Mouse (Mus musculus): Measurements from ENCODE around the gene Fndc5. TPM values are rescaled to one million over a fixed set of nuclear protein-coding genes. Genes with fewer than 3 reads are reported as not detected.

Gene Fndc5
- polyA plus RNA-seq (2015; fragmentation: Nextera tagmentation; extraction: Ambion mirVana) = 5.4 and 6.5 TPM in 2 replicates

- Histone ChIP-seq H3K36me3 (no peaks in the 10 kb centered on the region), H3K27me3 (peaks cover 36% of the 10 kb centered on the region), H3K4me3 (peak within 1 kb of the TSS; percentile 61), H3K27ac (no peak within 1 kb of the TSS), H3K4me2 (peak within 1 kb of the TSS; percentile 90), H3K9me3 (no peaks in the 10 kb centered on the region), H3K9ac (peak within 1 kb of the TSS; percentile 82), H3K4me1 (replicated peaks) (peaks cover 30% of the 10 kb centered on the region)
- WGBS = 1% methylated on average over 38 of the region's 80 CpGs
- 0 out of 2 replicates have a peak, but pooled peaks have one; percentile 28 for ATAC-seq (ENCODE audit: low FRiP score)
Observed at GRCm38 (mm10) chr4:129136579-129137391, at the start of gene Fndc5. TSS of gene Fndc5 (plus strand) at chr4:129136999.

- Histone ChIP-seq H3K9ac (no peak overlapping the region), H3K4me3 (no peak overlapping the region), H3K4me1 (replicated peaks) (no peaks in the 10 kb centered on the region), H3K27ac (no peak overlapping the region), H3K9me3 (no peaks in the 10 kb centered on the region), H3K36me3 (peaks cover 20% of the 10 kb centered on the region), H3K27me3 (peaks cover 3% of the 10 kb centered on the region; the same call in 1 of the 2 replicates), H3K4me2 (no peak overlapping the region)
- no peak for ATAC-seq (ENCODE audit: low FRiP score)
- WGBS = 59% methylated on average over 5 of the region's 5 CpGs
Observed at GRCm38 (mm10) chr4:129087850-129088249, 48.9 kb upstream of the Fndc5 start.

GRCm38 (mm10) chr4:129095276-129095675, 41.5 kb upstream of the Fndc5 start:
- H3K4me2 ChIP-seq = no peak overlapping the region
- no peak for ATAC-seq (ENCODE audit: low FRiP score)
- 37% methylated on average over 15 of the region's 15 CpGs for WGBS

GRCm38 (mm10) chr4:129097006-129097405, 39.8 kb upstream of the Fndc5 start:
- no peak overlapping the region for H3K9ac ChIP-seq
- 0 out of 2 replicates have a peak, but pooled peaks cover 6% of the 10 kb centered on the region for H3K27me3 ChIP-seq
- no peak for ATAC-seq (ENCODE audit: low FRiP score)
- no peak overlapping the region for H3K4me3 ChIP-seq
- H3K36me3 ChIP-seq = no peaks in the 10 kb centered on the region
- H3K27ac ChIP-seq = no peak overlapping the region
- no peak overlapping the region for H3K4me2 ChIP-seq
- H3K9me3 ChIP-seq = no peaks in the 10 kb centered on the region
- WGBS = 82% methylated on average over 7 of the region's 7 CpGs
- H3K4me1 ChIP-seq (replicated peaks) = no peaks in the 10 kb centered on the region

More at GRCm38 (mm10) chr4:129095276-129095675, 41.5 kb upstream of the Fndc5 start:
- Histone ChIP-seq H3K4me3 (no peak overlapping the region), H3K4me1 (replicated peaks) (no peaks in the 10 kb centered on the region), H3K9me3 (no peaks in the 10 kb centered on the region), H3K27ac (no peak overlapping the region), H3K36me3 (no peaks in the 10 kb centered on the region), H3K9ac (no peak overlapping the region), H3K27me3 (0 out of 2 replicates have a peak, but pooled peaks cover 6% of the 10 kb centered on the region)

GRCm38 (mm10) chr4:129102133-129102829, 34.5 kb upstream of the Fndc5 start:
- Histone ChIP-seq H3K27ac (no peak overlapping the region), H3K9me3 (no peaks in the 10 kb centered on the region), H3K27me3 (peaks cover 40% of the 10 kb centered on the region), H3K4me2 (no peak overlapping the region), H3K4me3 (no peak overlapping the region), H3K9ac (no peak overlapping the region), H3K4me1 (replicated peaks) (peaks cover 6% of the 10 kb centered on the region), H3K36me3 (no peaks in the 10 kb centered on the region)
- 87% methylated on average over 14 of the region's 14 CpGs for WGBS
- ATAC-seq (ENCODE audit: low FRiP score) = no peak

- H3K9ac ChIP-seq = peak within 1 kb of the TSS; percentile 58
Observed at GRCm38 (mm10) chr4:129105356-129105755, 31.4 kb upstream of the Fndc5 start, which contains the start of gene Tmem54. TSS of gene Tmem54 (plus strand) at chr4:129105548.

GRCm38 (mm10) chr4:129106073-129106472, 30.7 kb upstream of the Fndc5 start:
- Histone ChIP-seq H3K27me3 (peaks cover 61% of the 10 kb centered on the region), H3K9me3 (no peaks in the 10 kb centered on the region), H3K27ac (no peak overlapping the region), H3K4me1 (replicated peaks) (peaks cover 6% of the 10 kb centered on the region), H3K36me3 (no peaks in the 10 kb centered on the region), H3K4me2 (no peak overlapping the region), H3K4me3 (no peak overlapping the region), H3K9ac (no peak overlapping the region)
- WGBS = 18% methylated on average over 9 of the region's 9 CpGs
- ATAC-seq (ENCODE audit: low FRiP score) = no peak

More at GRCm38 (mm10) chr4:129105356-129105755, 31.4 kb upstream of the Fndc5 start, which contains the start of gene Tmem54:
- Histone ChIP-seq H3K4me2 (peak within 1 kb of the TSS; percentile 50), H3K9me3 (no peaks in the 10 kb centered on the region), H3K27ac (no peak within 1 kb of the TSS), H3K27me3 (peaks cover 57% of the 10 kb centered on the region), H3K4me1 (replicated peaks) (peaks cover 6% of the 10 kb centered on the region), H3K4me3 (peak within 1 kb of the TSS; percentile 26), H3K36me3 (no peaks in the 10 kb centered on the region)
- ATAC-seq (ENCODE audit: low FRiP score) = no peak
- WGBS = 2% methylated on average over 40 of the region's 40 CpGs

- no peaks in the 10 kb centered on the region for H3K9me3 ChIP-seq
- peaks cover 14% of the 10 kb centered on the region for H3K4me1 ChIP-seq (replicated peaks)
- no peak overlapping the region for H3K4me2 ChIP-seq
- H3K9ac ChIP-seq = no peak overlapping the region
- no peak for ATAC-seq (ENCODE audit: low FRiP score)
- no peaks in the 10 kb centered on the region for H3K36me3 ChIP-seq
- no peak overlapping the region for H3K4me3 ChIP-seq
- peaks cover 63% of the 10 kb centered on the region for H3K27me3 ChIP-seq
- no peak overlapping the region for H3K27ac ChIP-seq
- WGBS = 76% methylated on average over 10 of the region's 10 CpGs
Observed at GRCm38 (mm10) chr4:129107348-129107899, 29.4 kb upstream of the Fndc5 start.

GRCm38 (mm10) chr4:129108624-129109023, 28.2 kb upstream of the Fndc5 start:
- Histone ChIP-seq H3K27me3 (peaks cover 57% of the 10 kb centered on the region), H3K9me3 (no peaks in the 10 kb centered on the region), H3K4me3 (no peak overlapping the region), H3K36me3 (no peaks in the 10 kb centered on the region), H3K4me2 (no peak overlapping the region), H3K27ac (no peak overlapping the region), H3K9ac (no peak overlapping the region), H3K4me1 (replicated peaks) (peaks cover 26% of the 10 kb centered on the region)
- ATAC-seq (ENCODE audit: low FRiP score) = no peak
- WGBS = 82% methylated on average over 7 of the region's 7 CpGs

- ATAC-seq (ENCODE audit: low FRiP score) = no peak
- Histone ChIP-seq H3K4me3 (no peak overlapping the region), H3K27me3 (peaks cover 39% of the 10 kb centered on the region), H3K36me3 (no peaks in the 10 kb centered on the region), H3K27ac (no peak overlapping the region), H3K9ac (no peak overlapping the region), H3K4me2 (no peak overlapping the region), H3K4me1 (replicated peaks) (peaks cover 36% of the 10 kb centered on the region), H3K9me3 (no peaks in the 10 kb centered on the region)
- 87% methylated on average over 6 of the region's 6 CpGs for WGBS
Observed at GRCm38 (mm10) chr4:129110804-129111203, 26.0 kb upstream of the Fndc5 start.

- Histone ChIP-seq H3K9me3 (no peaks in the 10 kb centered on the region), H3K36me3 (no peaks in the 10 kb centered on the region), H3K4me2 (no peak overlapping the region), H3K27ac (no peak overlapping the region), H3K4me1 (replicated peaks) (peaks cover 36% of the 10 kb centered on the region), H3K9ac (no peak overlapping the region), H3K4me3 (no peak overlapping the region), H3K27me3 (peaks cover 34% of the 10 kb centered on the region)
- no peak for ATAC-seq (ENCODE audit: low FRiP score)
- 57% methylated on average over 11 of the region's 11 CpGs for WGBS
Observed at GRCm38 (mm10) chr4:129111350-129111749, 25.4 kb upstream of the Fndc5 start.

GRCm38 (mm10) chr4:129112231-129112630, 24.6 kb upstream of the Fndc5 start:
- Histone ChIP-seq H3K4me3 (no peak overlapping the region), H3K4me1 (replicated peaks) (peaks cover 36% of the 10 kb centered on the region), H3K27ac (no peak overlapping the region), H3K36me3 (no peaks in the 10 kb centered on the region), H3K4me2 (peak overlapping the region; percentile 15; the same call in 1 of the 2 replicates), H3K27me3 (peaks cover 28% of the 10 kb centered on the region), H3K9me3 (no peaks in the 10 kb centered on the region), H3K9ac (peak overlapping the region; percentile 43; the same call in 1 of the 2 replicates)
- WGBS = 46% methylated on average over 13 of the region's 13 CpGs
- ATAC-seq (ENCODE audit: low FRiP score) = no peak

Data from hindbrain, embryonic 13.5 days (tissue).